Mouse (Mus musculus): ENCODE measurements around the gene Fgf3. TPM values are rescaled to one million over a fixed set of nuclear protein-coding genes. Genes with fewer than 3 reads are reported as not detected.

Gene Fgf3
- polyA plus RNA-seq, 1 experiment from 2014 or later: 7.6 TPM

GRCm38 (mm10) chr7:144821901-144822300 lies 16.0 kb upstream of the Fgf3 start:
- Histone ChIP-seq H3K27ac (no peak overlapping the region), H3K4me2 (replicated peaks) (no peak overlapping the region), H3K36me3 (no peaks in the 10 kb centered on the region), H3K27me3 (peaks cover 8% of the 10 kb centered on the region), H3K9ac (replicated peaks) (no peak overlapping the region), H3K9me3 (peaks cover 6% of the 10 kb centered on the region), H3K4me3 (replicated peaks) (no peak overlapping the region), H3K4me1 (replicated peaks) (peaks cover 11% of the 10 kb centered on the region)
- WGBS: 28% methylated on average over 7 of the region's 7 CpGs
- ATAC-seq: no peak

DNA sequence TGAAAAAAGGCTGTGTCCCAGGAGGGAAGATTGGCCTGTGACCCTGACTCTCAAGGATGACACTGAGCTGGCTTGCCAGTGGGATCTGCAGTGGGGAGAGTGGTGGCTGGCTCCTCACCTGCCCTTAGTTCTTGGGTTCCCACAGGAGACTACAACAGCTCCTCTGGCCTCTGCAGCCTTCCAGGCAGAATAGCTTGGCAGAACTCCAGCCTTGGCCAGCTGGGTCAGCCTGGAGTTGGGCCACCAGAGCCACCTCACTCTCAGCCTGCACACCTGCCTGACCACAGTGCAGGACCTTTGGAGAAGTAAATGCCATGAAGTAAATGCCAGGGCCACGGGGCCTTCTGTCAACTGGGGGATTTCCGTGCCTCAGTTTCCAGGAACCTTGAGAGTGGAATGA lies 13.9 kb upstream of the Fgf3 start:
- 98% methylated on average over 2 of the region's 2 CpGs for WGBS
- Histone ChIP-seq H3K27ac (no peak overlapping the region), H3K27me3 (peaks cover 8% of the 10 kb centered on the region), H3K36me3 (no peaks in the 10 kb centered on the region), H3K4me3 (replicated peaks) (no peak overlapping the region), H3K4me2 (replicated peaks) (no peak overlapping the region), H3K4me1 (replicated peaks) (peaks cover 11% of the 10 kb centered on the region), H3K9me3 (no peaks in the 10 kb centered on the region), H3K9ac (replicated peaks) (no peak overlapping the region)
- no peak for ATAC-seq

DNA sequence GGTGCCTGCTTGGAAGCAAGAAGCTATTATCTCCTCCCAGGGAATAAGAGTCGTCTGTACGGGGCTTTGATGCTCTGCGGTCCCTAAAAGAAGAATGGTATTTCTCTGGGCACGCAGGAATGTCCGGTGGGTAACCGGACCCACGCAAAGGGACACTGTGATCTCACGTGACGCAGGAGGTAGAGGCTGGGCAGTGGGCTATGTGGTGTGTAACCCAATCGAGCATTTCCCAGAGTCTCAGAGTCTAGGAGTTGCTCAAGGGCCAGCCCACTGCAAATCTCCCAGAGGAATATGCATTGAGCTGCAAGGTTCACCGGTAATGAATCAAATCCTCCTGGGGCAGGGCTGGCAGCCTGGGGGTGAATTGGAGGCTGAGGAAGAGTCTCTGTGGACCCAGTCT lies 9.5 kb upstream of the Fgf3 start:
- H3K27ac ChIP-seq: no peak overlapping the region
- no peaks in the 10 kb centered on the region for H3K9me3 ChIP-seq
- H3K4me1 ChIP-seq (replicated peaks): peaks cover 8% of the 10 kb centered on the region
- no peak overlapping the region for H3K4me2 ChIP-seq (replicated peaks)
- H3K36me3 ChIP-seq: no peaks in the 10 kb centered on the region
- H3K4me3 ChIP-seq (replicated peaks): no peak overlapping the region
- ATAC-seq: no peak
- no peak overlapping the region for H3K9ac ChIP-seq (replicated peaks)
- 37% methylated on average over 11 of the region's 11 CpGs for WGBS
- H3K27me3 ChIP-seq: peaks cover 8% of the 10 kb centered on the region

GRCm38 (mm10) chr7:144838522-144839503 lies 930 bp downstream of the Fgf3 start:
- H3K27me3 ChIP-seq: peaks cover 86% of the 10 kb centered on the region
- ATAC-seq: peak; percentile 73; the same call in 1 of the 2 replicates
- under 1% methylated on average over 94 of the region's 94 CpGs for WGBS
- no peak overlapping the region for H3K27ac ChIP-seq
- no peaks in the 10 kb centered on the region for H3K36me3 ChIP-seq
- H3K4me2 ChIP-seq (replicated peaks): peak overlapping the region; percentile 68
- H3K9me3 ChIP-seq: no peaks in the 10 kb centered on the region
- peaks cover 19% of the 10 kb centered on the region for H3K4me1 ChIP-seq (replicated peaks)
- peak overlapping the region; percentile 43 for H3K4me3 ChIP-seq (replicated peaks)
- peak overlapping the region; percentile 51; the same call in 1 of the 2 replicates for H3K9ac ChIP-seq (replicated peaks)

GRCm38 (mm10) chr7:144846158-144846557 lies 8.3 kb downstream of the Fgf3 start:
- Histone ChIP-seq H3K9ac (replicated peaks) (no peak overlapping the region), H3K4me3 (replicated peaks) (no peak overlapping the region), H3K4me2 (replicated peaks) (no peak overlapping the region), H3K9me3 (no peaks in the 10 kb centered on the region), H3K27me3 (peaks cover 28% of the 10 kb centered on the region), H3K4me1 (replicated peaks) (no peaks in the 10 kb centered on the region), H3K27ac (no peak overlapping the region), H3K36me3 (no peaks in the 10 kb centered on the region)
- ATAC-seq: no peak
- 27% methylated on average over 4 of the region's 4 CpGs for WGBS

- H3K27ac ChIP-seq: no peak within 1 kb of the TSS
- ATAC-seq: no peak
- H3K4me2 ChIP-seq (replicated peaks): no peak within 1 kb of the TSS
- H3K36me3 ChIP-seq: no peaks in the 10 kb centered on the region
- H3K4me1 ChIP-seq (replicated peaks): no peaks in the 10 kb centered on the region
- peaks cover 19% of the 10 kb centered on the region; the same call in 1 of the 2 replicates for H3K27me3 ChIP-seq
- H3K4me3 ChIP-seq (replicated peaks): no peak within 1 kb of the TSS
- no peak within 1 kb of the TSS for H3K9ac ChIP-seq (replicated peaks)
- H3K9me3 ChIP-seq: no peaks in the 10 kb centered on the region
Observed at GRCm38 (mm10) chr7:144847067-144847466, 9.2 kb downstream of the Fgf3 start, which contains the start of gene Fgf4. Fgf4 (plus strand) TSS chr7:144847367.

DNA sequence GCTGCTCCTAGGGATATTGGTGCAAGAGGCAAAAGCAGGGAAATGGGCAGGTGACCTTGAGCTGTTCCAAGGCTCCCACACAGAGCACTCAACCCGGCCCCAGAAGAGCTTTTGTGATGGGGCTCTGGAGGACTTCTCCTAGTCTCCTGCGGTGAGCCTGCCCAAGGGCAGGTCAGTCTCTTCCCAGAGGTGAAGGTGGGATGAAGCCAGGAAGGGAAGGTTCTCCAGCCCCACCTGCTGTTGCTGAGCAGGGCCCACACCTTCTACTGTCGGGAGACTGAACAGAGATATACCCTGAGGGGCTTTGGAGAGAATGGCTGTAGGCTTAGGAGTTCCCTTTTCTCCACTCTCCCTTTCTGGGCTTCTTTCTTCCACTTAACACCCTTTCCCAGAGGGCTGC lies 13.4 kb downstream of the Fgf3 start:
- H3K9ac ChIP-seq (replicated peaks): no peak overlapping the region
- no peak overlapping the region for H3K27ac ChIP-seq
- no peaks in the 10 kb centered on the region for H3K9me3 ChIP-seq
- H3K4me3 ChIP-seq (replicated peaks): no peak overlapping the region
- WGBS: 59% methylated on average over 3 of the region's 3 CpGs
- H3K36me3 ChIP-seq: no peaks in the 10 kb centered on the region
- no peak overlapping the region for H3K4me2 ChIP-seq (replicated peaks)
- H3K4me1 ChIP-seq (replicated peaks): no peaks in the 10 kb centered on the region
- no peak for ATAC-seq
- H3K27me3 ChIP-seq: peaks cover 5% of the 10 kb centered on the region; the same call in 1 of the 2 replicates

GRCm38 (mm10) chr7:144854966-144855365 lies 17.1 kb downstream of the Fgf3 start:
- Histone ChIP-seq H3K27ac (no peak overlapping the region), H3K36me3 (no peaks in the 10 kb centered on the region), H3K9me3 (no peaks in the 10 kb centered on the region), H3K4me2 (replicated peaks) (no peak overlapping the region), H3K4me3 (replicated peaks) (no peak overlapping the region), H3K27me3 (peaks cover 28% of the 10 kb centered on the region), H3K9ac (replicated peaks) (no peak overlapping the region), H3K4me1 (replicated peaks) (no peaks in the 10 kb centered on the region)
- WGBS: 57% methylated on average over 3 of the region's 3 CpGs
- ATAC-seq: no peak

DNA sequence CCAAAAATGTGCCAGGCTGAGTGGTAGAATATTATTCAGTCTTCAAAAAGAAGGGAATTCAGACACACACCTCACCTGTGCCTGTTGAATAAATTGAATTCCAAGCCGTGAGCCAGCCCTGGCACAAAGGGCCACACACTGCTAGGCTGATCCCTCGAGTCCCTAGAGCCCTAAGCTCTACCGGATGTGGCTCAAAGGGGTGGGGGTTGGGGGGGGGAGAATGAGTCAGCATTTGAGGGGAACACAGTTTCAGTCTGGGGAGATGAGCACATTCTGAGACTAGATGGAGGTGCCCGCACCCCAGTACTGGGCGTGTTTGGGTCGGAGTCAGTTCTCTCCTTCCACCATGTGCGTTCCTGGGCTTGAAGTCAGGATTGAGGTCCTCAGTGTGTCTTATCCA lies 19.3 kb downstream of the Fgf3 start:
- no peak overlapping the region for H3K4me3 ChIP-seq (replicated peaks)
- no peaks in the 10 kb centered on the region for H3K9me3 ChIP-seq
- H3K4me2 ChIP-seq (replicated peaks): no peak overlapping the region
- H3K36me3 ChIP-seq: no peaks in the 10 kb centered on the region
- H3K4me1 ChIP-seq (replicated peaks): peaks cover 13% of the 10 kb centered on the region
- WGBS: 85% methylated on average over 7 of the region's 7 CpGs
- H3K27me3 ChIP-seq: peaks cover 50% of the 10 kb centered on the region
- H3K9ac ChIP-seq (replicated peaks): no peak overlapping the region
- H3K27ac ChIP-seq: no peak overlapping the region
- no peak for ATAC-seq

DNA sequence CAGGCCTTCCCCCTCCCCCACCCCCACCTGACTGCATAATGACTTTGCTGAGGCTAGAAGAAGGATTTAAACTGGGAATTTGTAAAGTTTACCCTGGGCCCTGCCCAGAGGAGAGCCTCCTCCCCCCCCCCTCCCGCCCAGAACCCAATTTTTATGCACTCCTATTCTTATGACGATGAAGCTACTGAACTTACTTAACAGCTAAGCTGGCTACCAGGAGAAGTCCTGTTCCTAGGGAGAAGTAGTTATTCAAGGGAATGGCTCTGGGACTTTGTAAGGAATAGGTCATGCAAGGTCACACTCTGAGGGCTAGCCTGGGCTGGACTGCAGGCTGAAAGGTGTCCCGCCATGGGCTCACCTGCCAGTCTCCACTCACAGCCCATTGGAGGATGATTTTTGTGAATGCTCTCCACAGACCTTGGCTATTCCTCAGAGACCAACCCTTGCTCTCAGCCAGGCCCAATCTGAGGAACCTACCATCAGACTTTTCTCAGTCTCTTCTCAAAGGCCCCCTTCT lies 20.0 kb downstream of the Fgf3 start:
- no peak for ATAC-seq
- Histone ChIP-seq H3K4me1 (replicated peaks) (peaks cover 14% of the 10 kb centered on the region), H3K9ac (replicated peaks) (no peak overlapping the region), H3K9me3 (no peaks in the 10 kb centered on the region), H3K27ac (no peak overlapping the region), H3K36me3 (no peaks in the 10 kb centered on the region), H3K27me3 (peaks cover 57% of the 10 kb centered on the region), H3K4me3 (replicated peaks) (no peak overlapping the region), H3K4me2 (replicated peaks) (no peak overlapping the region)
- WGBS: 65% methylated on average over 3 of the region's 3 CpGs

DNA sequence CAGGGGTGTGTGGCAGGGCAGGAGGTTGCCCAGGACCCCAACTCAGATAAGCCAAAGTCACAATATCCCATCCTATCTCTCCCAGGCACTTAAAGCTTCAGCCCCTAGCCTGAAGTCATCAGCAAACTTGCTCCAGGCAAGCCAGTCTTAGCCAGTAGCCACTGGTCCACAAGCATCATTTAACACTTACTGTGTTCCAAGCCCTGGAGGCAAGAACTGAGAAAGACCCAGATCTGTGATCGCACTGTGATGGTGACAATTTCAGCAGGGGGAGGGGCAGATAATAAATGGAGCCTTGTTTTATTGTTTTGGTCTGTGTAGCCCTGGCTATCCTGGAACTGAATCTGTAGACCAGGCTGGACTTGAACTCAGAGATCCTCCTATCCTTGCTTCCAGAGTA lies 20.8 kb downstream of the Fgf3 start:
- Histone ChIP-seq H3K9ac (replicated peaks) (no peak overlapping the region), H3K27me3 (peaks cover 65% of the 10 kb centered on the region)

GRCm38 (mm10) chr7:144861056-144861768 lies 23.3 kb downstream of the Fgf3 start:
- peak overlapping the region; percentile 41 for H3K4me2 ChIP-seq (replicated peaks)
- H3K27ac ChIP-seq: no peak overlapping the region
- peak overlapping the region; percentile 29 for H3K4me3 ChIP-seq (replicated peaks)
- H3K36me3 ChIP-seq: no peaks in the 10 kb centered on the region
- H3K9ac ChIP-seq (replicated peaks): no peak overlapping the region
- H3K27me3 ChIP-seq: peaks cover 85% of the 10 kb centered on the region
- H3K9me3 ChIP-seq: no peaks in the 10 kb centered on the region
- peaks cover 14% of the 10 kb centered on the region for H3K4me1 ChIP-seq (replicated peaks)
- 0 out of 2 replicates have a peak, but pooled peaks have one; percentile 43 for ATAC-seq
- under 1% methylated on average over 50 of the region's 72 CpGs for WGBS

More for the DNA sequence above, 20.8 kb downstream of the Fgf3 start:
- H3K36me3 ChIP-seq: no peaks in the 10 kb centered on the region
- H3K9me3 ChIP-seq: no peaks in the 10 kb centered on the region
- H3K4me3 ChIP-seq (replicated peaks): no peak overlapping the region
- 94% methylated on average over 1 of the region's 1 CpGs for WGBS
- H3K4me1 ChIP-seq (replicated peaks): peaks cover 14% of the 10 kb centered on the region
- no peak overlapping the region for H3K4me2 ChIP-seq (replicated peaks)
- ATAC-seq: no peak
- H3K27ac ChIP-seq: no peak overlapping the region

Measured in midbrain, embryonic 13.5 days (tissue).